Mouse (Mus musculus): ENCODE measurements around the gene Gm10842. TPM values are rescaled to one million over a fixed set of nuclear protein-coding genes. Genes with fewer than 3 reads are reported as not detected.

Gm10842 gene
- polyA plus RNA-seq, 1 experiment: not detected

DNA sequence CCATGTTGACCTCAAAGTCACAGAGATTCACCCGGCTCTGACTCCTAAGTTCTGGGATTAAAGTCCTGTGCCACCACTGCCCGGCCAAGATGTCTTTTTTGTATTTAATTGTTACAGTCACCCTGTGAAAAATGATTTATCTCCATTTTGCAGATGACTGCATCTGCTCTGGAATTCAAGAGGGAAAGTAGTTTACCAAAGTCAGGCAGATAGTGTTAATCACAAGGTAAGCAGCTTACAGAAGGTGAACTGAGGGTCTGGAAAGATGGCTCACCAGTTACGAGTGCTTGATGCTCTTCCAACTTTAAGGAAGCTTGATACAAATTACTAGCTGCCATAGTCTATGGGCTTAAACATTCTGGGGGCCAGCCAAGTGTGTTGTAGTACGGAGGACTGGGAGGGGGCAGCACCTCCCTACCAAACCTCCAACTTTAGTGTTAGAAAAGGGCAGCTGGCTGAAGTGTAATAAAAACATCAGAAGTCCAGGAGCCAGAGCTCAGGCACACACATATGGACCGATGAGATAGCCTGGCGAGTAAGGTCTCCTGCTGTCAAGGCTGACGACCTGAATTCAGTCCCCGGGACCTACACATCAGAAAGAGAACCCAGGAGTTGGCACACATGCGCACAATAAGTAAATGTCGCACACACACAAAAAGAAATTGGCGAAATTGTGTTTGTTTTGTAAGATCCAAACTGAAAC is 2.0 kb upstream of the Gm10842 start:
- Histone ChIP-seq H3K4me1 (ENCODE audit: control insufficient read depth, insufficient read depth, insufficient read length, low read length) (no peaks in the 10 kb centered on the region), H3K36me3 (ENCODE audit: control insufficient read depth, insufficient read depth, low read length) (peaks cover 9% of the 10 kb centered on the region), H3K27ac (ENCODE audit: insufficient read depth, low read depth, low read length) (no peak overlapping the region), H3K27me3 (ENCODE audit: control insufficient read depth, insufficient read depth, low read length) (no peaks in the 10 kb centered on the region), H3K4me3 (ENCODE audit: low read depth, low read length) (no peak overlapping the region)
- no peak for TF ChIP-seq CTCF (IDR thresholded peaks at IDR 0.05; ENCODE audit: extremely low read depth, insufficient read length, insufficient replicate concordance, low read depth, low read length)
- TF ChIP-seq POLR2A (IDR thresholded peaks at IDR 0.05; ENCODE audit: low read depth, low read length): no peak
- 65% methylated on average over 11 of the region's 11 CpGs for WGBS

DNA sequence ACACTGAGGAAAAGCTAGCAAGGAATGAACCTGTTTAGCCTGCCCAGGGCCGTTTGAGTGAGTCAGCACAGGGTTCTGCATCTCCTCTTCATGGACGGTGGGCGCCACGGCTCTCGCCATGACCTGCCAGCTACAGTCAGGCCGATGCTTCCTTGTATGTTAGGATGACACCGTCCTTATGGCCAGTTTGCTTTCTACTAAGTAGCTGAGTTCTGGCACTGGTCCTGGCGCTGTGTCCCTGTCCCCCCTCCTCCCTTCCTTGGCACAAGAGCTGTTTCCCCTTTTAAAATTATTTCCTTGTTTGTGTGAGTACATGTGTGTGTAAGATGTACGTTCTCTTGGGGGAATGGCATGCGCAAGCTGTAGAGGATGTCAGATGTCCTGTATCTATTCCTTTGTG is 1.5 kb upstream of the Gm10842 start:
- no peak overlapping the region for H3K27ac ChIP-seq (ENCODE audit: insufficient read depth, low read depth, low read length)
- H3K4me1 ChIP-seq (ENCODE audit: control insufficient read depth, insufficient read depth, insufficient read length, low read length): no peaks in the 10 kb centered on the region
- 69% methylated on average over 10 of the region's 10 CpGs for WGBS
- no peak overlapping the region for H3K4me3 ChIP-seq (ENCODE audit: low read depth, low read length)
- TF ChIP-seq POLR2A (IDR thresholded peaks at IDR 0.05; ENCODE audit: low read depth, low read length) (no peak), CTCF (IDR thresholded peaks at IDR 0.05; ENCODE audit: extremely low read depth, insufficient read length, insufficient replicate concordance, low read depth, low read length) (no peak)
- peaks cover 3% of the 10 kb centered on the region; the same call in 1 of the 2 replicates for H3K36me3 ChIP-seq (ENCODE audit: control insufficient read depth, insufficient read depth, low read length)
- H3K27me3 ChIP-seq (ENCODE audit: control insufficient read depth, insufficient read depth, low read length): no peaks in the 10 kb centered on the region

DNA sequence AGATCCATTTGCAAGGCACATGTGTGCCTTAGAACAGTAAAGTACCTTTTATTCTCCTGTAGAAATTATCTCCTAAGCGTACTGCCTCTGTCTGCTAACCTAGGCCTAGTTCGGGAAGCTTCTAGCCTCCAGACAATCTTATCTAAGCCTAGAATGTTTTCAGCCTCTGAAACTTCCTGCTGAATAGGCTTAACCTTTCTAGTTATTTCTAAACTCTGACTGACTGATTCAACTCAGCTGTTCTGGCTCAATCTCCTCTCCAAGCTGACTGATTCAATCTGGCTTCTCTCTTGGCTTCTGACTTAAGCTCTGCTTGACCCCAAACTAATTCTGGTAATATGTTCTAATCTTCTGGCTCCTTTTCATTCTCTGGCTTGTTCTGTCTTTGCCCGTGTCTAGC is 2.7 kb downstream of the Gm10842 start:
- Histone ChIP-seq H3K4me3 (ENCODE audit: low read depth, low read length) (no peak overlapping the region), H3K27me3 (ENCODE audit: control insufficient read depth, insufficient read depth, low read length) (peaks cover 5% of the 10 kb centered on the region; the same call in 1 of the 2 replicates), H3K27ac (ENCODE audit: insufficient read depth, low read depth, low read length) (no peak overlapping the region), H3K36me3 (ENCODE audit: control insufficient read depth, insufficient read depth, low read length) (no peaks in the 10 kb centered on the region), H3K4me1 (ENCODE audit: control insufficient read depth, insufficient read depth, insufficient read length, low read length) (no peaks in the 10 kb centered on the region)
- 65% methylated on average over 3 of the region's 3 CpGs for WGBS
- TF ChIP-seq CTCF (IDR thresholded peaks at IDR 0.05; ENCODE audit: extremely low read depth, insufficient read length, insufficient replicate concordance, low read depth, low read length) (no peak), POLR2A (IDR thresholded peaks at IDR 0.05; ENCODE audit: low read depth, low read length) (no peak)

DNA sequence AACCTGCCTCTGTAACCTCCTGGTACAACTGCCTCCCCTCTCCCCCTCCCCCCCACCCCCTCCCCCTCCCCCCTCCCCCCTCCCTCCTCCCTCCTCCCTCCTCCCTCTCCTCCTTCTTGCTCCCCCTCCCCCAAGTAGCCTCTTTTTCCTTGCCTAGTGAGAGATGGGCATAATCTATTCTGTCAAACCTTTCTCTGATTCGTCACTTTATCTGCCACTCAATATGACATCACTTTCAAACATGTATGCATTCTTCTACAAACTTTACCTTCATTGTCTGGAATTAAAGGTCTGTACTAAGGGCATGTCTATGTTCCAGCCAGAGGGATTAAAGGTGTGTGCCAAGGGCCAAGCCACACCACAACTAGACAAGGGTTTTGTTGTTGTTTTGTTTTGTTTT is 3.1 kb downstream of the Gm10842 start:
- 77% methylated on average over 1 of the region's 1 CpGs for WGBS
- H3K27me3 ChIP-seq (ENCODE audit: control insufficient read depth, insufficient read depth, low read length): peaks cover 5% of the 10 kb centered on the region; the same call in 1 of the 2 replicates
- no peak overlapping the region for H3K4me3 ChIP-seq (ENCODE audit: low read depth, low read length)
- no peaks in the 10 kb centered on the region for H3K36me3 ChIP-seq (ENCODE audit: control insufficient read depth, insufficient read depth, low read length)
- H3K27ac ChIP-seq (ENCODE audit: insufficient read depth, low read depth, low read length): no peak overlapping the region
- TF ChIP-seq POLR2A (IDR thresholded peaks at IDR 0.05; ENCODE audit: low read depth, low read length) (no peak), CTCF (IDR thresholded peaks at IDR 0.05; ENCODE audit: extremely low read depth, insufficient read length, insufficient replicate concordance, low read depth, low read length) (no peak)
- no peaks in the 10 kb centered on the region for H3K4me1 ChIP-seq (ENCODE audit: control insufficient read depth, insufficient read depth, insufficient read length, low read length)

DNA sequence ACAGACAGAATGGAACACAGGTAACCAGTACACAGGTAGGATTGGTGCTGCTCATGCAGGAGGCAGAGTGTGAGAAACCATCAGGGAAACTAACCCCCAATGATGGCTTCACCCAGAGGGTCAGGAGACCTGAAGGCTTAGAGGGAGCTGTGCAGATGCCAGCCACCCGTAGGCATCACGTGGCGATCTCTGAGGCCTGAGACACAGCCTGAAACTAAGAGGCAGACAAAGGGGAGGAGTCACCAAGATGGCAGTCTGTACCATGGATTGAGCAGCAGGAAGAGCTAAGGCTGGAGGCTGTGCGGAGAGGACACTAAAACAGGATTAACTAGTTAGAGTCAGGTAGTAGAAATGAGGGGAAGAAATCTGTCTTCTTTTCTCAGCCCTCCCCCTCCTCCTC is 4.0 kb downstream of the Gm10842 start:
- H3K27ac ChIP-seq (ENCODE audit: insufficient read depth, low read depth, low read length): no peak overlapping the region
- 63% methylated on average over 4 of the region's 4 CpGs for WGBS
- no peaks in the 10 kb centered on the region for H3K36me3 ChIP-seq (ENCODE audit: control insufficient read depth, insufficient read depth, low read length)
- peaks cover 5% of the 10 kb centered on the region; the same call in 1 of the 2 replicates for H3K27me3 ChIP-seq (ENCODE audit: control insufficient read depth, insufficient read depth, low read length)
- no peak for TF ChIP-seq CTCF (IDR thresholded peaks at IDR 0.05; ENCODE audit: extremely low read depth, insufficient read length, insufficient replicate concordance, low read depth, low read length)
- TF ChIP-seq POLR2A (IDR thresholded peaks at IDR 0.05; ENCODE audit: low read depth, low read length): no peak
- H3K4me3 ChIP-seq (ENCODE audit: low read depth, low read length): no peak overlapping the region
- H3K4me1 ChIP-seq (ENCODE audit: control insufficient read depth, insufficient read depth, insufficient read length, low read length): no peaks in the 10 kb centered on the region

- H3K36me3 ChIP-seq (ENCODE audit: control insufficient read depth, insufficient read depth, low read length): no peaks in the 10 kb centered on the region
- no peak overlapping the region for H3K27ac ChIP-seq (ENCODE audit: insufficient read depth, low read depth, low read length)
- H3K27me3 ChIP-seq (ENCODE audit: control insufficient read depth, insufficient read depth, low read length): peaks cover 5% of the 10 kb centered on the region; the same call in 1 of the 2 replicates
- 19% methylated on average over 19 of the region's 19 CpGs for WGBS
- H3K4me3 ChIP-seq (ENCODE audit: low read depth, low read length): no peak overlapping the region
- TF ChIP-seq CTCF (IDR thresholded peaks at IDR 0.05; ENCODE audit: extremely low read depth, insufficient read length, insufficient replicate concordance, low read depth, low read length): no peak
- no peak for TF ChIP-seq POLR2A (IDR thresholded peaks at IDR 0.05; ENCODE audit: low read depth, low read length)
- no peaks in the 10 kb centered on the region for H3K4me1 ChIP-seq (ENCODE audit: control insufficient read depth, insufficient read depth, insufficient read length, low read length)
These were observed 4.7 kb downstream of the Gm10842 start for GRCm38 (mm10) chr11:105151226-105152016.

DNA sequence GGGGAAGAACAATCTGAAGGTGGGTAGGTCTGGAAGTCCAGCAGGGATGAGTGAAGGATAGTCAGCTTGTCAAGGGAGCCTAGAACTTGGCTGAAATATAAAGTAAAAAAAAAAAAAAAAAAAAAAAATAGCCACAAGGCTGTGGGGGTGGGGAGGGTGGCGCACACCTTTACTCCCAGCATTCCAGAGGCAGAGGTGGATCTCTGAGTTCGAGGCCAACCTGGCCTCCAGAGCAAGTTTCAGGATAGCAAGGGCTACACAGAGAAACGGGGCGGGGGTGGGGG is 5.3 kb downstream of the Gm10842 start:
- no peak overlapping the region for H3K27ac ChIP-seq (ENCODE audit: insufficient read depth, low read depth, low read length)

More for the DNA sequence above, 5.3 kb downstream of the Gm10842 start:
- Histone ChIP-seq H3K36me3 (ENCODE audit: control insufficient read depth, insufficient read depth, low read length) (no peaks in the 10 kb centered on the region), H3K4me1 (ENCODE audit: control insufficient read depth, insufficient read depth, insufficient read length, low read length) (no peaks in the 10 kb centered on the region), H3K27me3 (ENCODE audit: control insufficient read depth, insufficient read depth, low read length) (peaks cover 5% of the 10 kb centered on the region; the same call in 1 of the 2 replicates), H3K4me3 (ENCODE audit: low read depth, low read length) (no peak overlapping the region)
- TF ChIP-seq POLR2A (IDR thresholded peaks at IDR 0.05; ENCODE audit: low read depth, low read length) (no peak), CTCF (IDR thresholded peaks at IDR 0.05; ENCODE audit: extremely low read depth, insufficient read length, insufficient replicate concordance, low read depth, low read length) (no peak)
- WGBS: 39% methylated on average over 2 of the region's 4 CpGs

Data from small intestine, adult 2 months (tissue).